Mouse (Mus musculus) megakaryocyte, embryonic 14.5 days (primary cell): ENCODE measurements around the gene Gm17334.

Experiments used
- FLI1 ChIP-seq: IDR thresholded peaks from 2 replicates; pipeline ENCODE4 v1.6.1; 2012; ENCODE audit warnings: low read length, inconsistent platforms, mixed read lengths
- GATA1 ChIP-seq: IDR thresholded peaks from 3 replicates; pipeline ENCODE4 v1.6.1; 2012; ENCODE audit warnings: mixed read lengths, low read length, inconsistent platforms, borderline replicate concordance

DNA sequence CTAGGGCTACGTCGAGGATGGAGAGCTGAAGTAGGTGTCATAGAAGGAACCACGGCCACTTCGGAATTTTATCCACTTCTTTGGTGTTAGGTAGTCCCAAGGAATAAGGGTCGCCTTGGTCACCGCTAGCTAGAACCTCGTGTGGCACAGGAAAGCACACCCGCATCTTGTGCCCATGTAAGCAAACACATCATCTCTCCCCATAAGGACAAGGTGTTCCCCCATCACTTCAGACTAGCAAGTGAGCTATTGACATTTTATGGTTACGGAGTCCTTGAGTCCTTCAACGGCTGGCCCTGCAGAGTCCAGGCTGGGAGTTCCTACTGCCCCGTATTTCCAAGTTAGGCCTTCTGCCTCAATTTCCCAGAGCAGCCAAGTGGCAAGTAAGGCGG lies 3.8 kb downstream of the Gm17334 start:
- TF ChIP-seq GATA1 (no peak), FLI1 (no peak)
